Mouse (Mus musculus): Measurements from ENCODE around the gene Tns1. TPM values are rescaled to one million over a fixed set of nuclear protein-coding genes. Genes with fewer than 3 reads are reported as not detected.

The Tns1 gene
- polyA plus RNA-seq, 1 experiment, result 6.5 TPM

- peaks cover 4% of the 10 kb centered on the region for H3K4me1 ChIP-seq (ENCODE audit: control insufficient read depth, insufficient read depth, low read length)
Observed at GRCm38 (mm10) chr1:74098004-74099000, 25.9 kb downstream of the Tns1 start.

GRCm38 (mm10) chr1:74095728-74096127 lies 28.5 kb downstream of the Tns1 start:
- H3K9ac ChIP-seq (ENCODE audit: low read depth, poor library complexity, severe bottlenecking), result no peak overlapping the region
- H3K4me3 ChIP-seq (ENCODE audit: low read depth, low read length), result no peak overlapping the region
- TF ChIP-seq CTCF (IDR thresholded peaks at IDR 0.05; ENCODE audit: low read depth, low read length) (no peak), POLR2A (IDR thresholded peaks at IDR 0.05; ENCODE audit: insufficient read depth, low read length) (no peak), EP300 (IDR thresholded peaks at IDR 0.05; ENCODE audit: insufficient read depth, low read depth, low read length) (no peak)
- peaks cover 17% of the 10 kb centered on the region for H3K4me1 ChIP-seq (ENCODE audit: control insufficient read depth, insufficient read depth, low read length)
- no peak overlapping the region for H3K27ac ChIP-seq (ENCODE audit: insufficient read depth, low read length)
- no peaks in the 10 kb centered on the region for H3K9me3 ChIP-seq (replicated peaks; ENCODE audit: control insufficient read depth, insufficient read depth, low read length, poor library complexity, severe bottlenecking)
- H3K27me3 ChIP-seq (ENCODE audit: control insufficient read depth, insufficient read depth, low read length, poor library complexity, severe bottlenecking), result 0 out of 2 replicates have a peak, but pooled peaks cover 6% of the 10 kb centered on the region
- H3K36me3 ChIP-seq (ENCODE audit: control insufficient read depth, insufficient read depth, low read length, poor library complexity, severe bottlenecking), result no peaks in the 10 kb centered on the region

More at GRCm38 (mm10) chr1:74098004-74099000, 25.9 kb downstream of the Tns1 start:
- TF ChIP-seq POLR2A (IDR thresholded peaks at IDR 0.05; ENCODE audit: insufficient read depth, low read length) (no peak), CTCF (IDR thresholded peaks at IDR 0.05; ENCODE audit: low read depth, low read length) (peak; percentile 32), EP300 (IDR thresholded peaks at IDR 0.05; ENCODE audit: insufficient read depth, low read depth, low read length) (no peak)
- H3K27ac ChIP-seq (ENCODE audit: insufficient read depth, low read length), result no peak overlapping the region
- no peaks in the 10 kb centered on the region for H3K36me3 ChIP-seq (ENCODE audit: control insufficient read depth, insufficient read depth, low read length, poor library complexity, severe bottlenecking)
- H3K27me3 ChIP-seq (ENCODE audit: control insufficient read depth, insufficient read depth, low read length, poor library complexity, severe bottlenecking), result 0 out of 2 replicates have a peak, but pooled peaks cover 6% of the 10 kb centered on the region
- peak overlapping the region; percentile 27 for H3K9ac ChIP-seq (ENCODE audit: low read depth, poor library complexity, severe bottlenecking)
- H3K9me3 ChIP-seq (replicated peaks; ENCODE audit: control insufficient read depth, insufficient read depth, low read length, poor library complexity, severe bottlenecking), result no peaks in the 10 kb centered on the region
- H3K4me3 ChIP-seq (ENCODE audit: low read depth, low read length), result peak overlapping the region; percentile 72

GRCm38 (mm10) chr1:74095296-74095695 lies 29.0 kb downstream of the Tns1 start:
- no peak overlapping the region for H3K27ac ChIP-seq (ENCODE audit: insufficient read depth, low read length)
- H3K27me3 ChIP-seq (ENCODE audit: control insufficient read depth, insufficient read depth, low read length, poor library complexity, severe bottlenecking), result 0 out of 2 replicates have a peak, but pooled peaks cover 6% of the 10 kb centered on the region
- H3K36me3 ChIP-seq (ENCODE audit: control insufficient read depth, insufficient read depth, low read length, poor library complexity, severe bottlenecking), result no peaks in the 10 kb centered on the region
- H3K4me3 ChIP-seq (ENCODE audit: low read depth, low read length), result no peak overlapping the region
- peaks cover 17% of the 10 kb centered on the region for H3K4me1 ChIP-seq (ENCODE audit: control insufficient read depth, insufficient read depth, low read length)
- no peak overlapping the region for H3K9ac ChIP-seq (ENCODE audit: low read depth, poor library complexity, severe bottlenecking)
- no peak for TF ChIP-seq CTCF (IDR thresholded peaks at IDR 0.05; ENCODE audit: low read depth, low read length)
- TF ChIP-seq EP300 (IDR thresholded peaks at IDR 0.05; ENCODE audit: insufficient read depth, low read depth, low read length), result no peak
- no peak for TF ChIP-seq POLR2A (IDR thresholded peaks at IDR 0.05; ENCODE audit: insufficient read depth, low read length)
- no peaks in the 10 kb centered on the region for H3K9me3 ChIP-seq (replicated peaks; ENCODE audit: control insufficient read depth, insufficient read depth, low read length, poor library complexity, severe bottlenecking)

GRCm38 (mm10) chr1:74094497-74095270 lies 29.6 kb downstream of the Tns1 start:
- H3K4me3 ChIP-seq (ENCODE audit: low read depth, low read length), result no peak overlapping the region
- H3K4me1 ChIP-seq (ENCODE audit: control insufficient read depth, insufficient read depth, low read length), result peaks cover 19% of the 10 kb centered on the region
- H3K9ac ChIP-seq (ENCODE audit: low read depth, poor library complexity, severe bottlenecking), result no peak overlapping the region
- peak overlapping the region; percentile 12; the same call in 1 of the 2 replicates for H3K27ac ChIP-seq (ENCODE audit: insufficient read depth, low read length)
- H3K36me3 ChIP-seq (ENCODE audit: control insufficient read depth, insufficient read depth, low read length, poor library complexity, severe bottlenecking), result no peaks in the 10 kb centered on the region
- no peaks in the 10 kb centered on the region for H3K9me3 ChIP-seq (replicated peaks; ENCODE audit: control insufficient read depth, insufficient read depth, low read length, poor library complexity, severe bottlenecking)
- TF ChIP-seq EP300 (IDR thresholded peaks at IDR 0.05; ENCODE audit: insufficient read depth, low read depth, low read length) (no peak), CTCF (IDR thresholded peaks at IDR 0.05; ENCODE audit: low read depth, low read length) (no peak), POLR2A (IDR thresholded peaks at IDR 0.05; ENCODE audit: insufficient read depth, low read length) (no peak)
- 0 out of 2 replicates have a peak, but pooled peaks cover 6% of the 10 kb centered on the region for H3K27me3 ChIP-seq (ENCODE audit: control insufficient read depth, insufficient read depth, low read length, poor library complexity, severe bottlenecking)

- H3K4me3 ChIP-seq (ENCODE audit: low read depth, low read length), result no peak overlapping the region
- H3K9me3 ChIP-seq (replicated peaks; ENCODE audit: control insufficient read depth, insufficient read depth, low read length, poor library complexity, severe bottlenecking), result no peaks in the 10 kb centered on the region
- no peaks in the 10 kb centered on the region for H3K36me3 ChIP-seq (ENCODE audit: control insufficient read depth, insufficient read depth, low read length, poor library complexity, severe bottlenecking)
- no peak for TF ChIP-seq POLR2A (IDR thresholded peaks at IDR 0.05; ENCODE audit: insufficient read depth, low read length)
- no peak for TF ChIP-seq EP300 (IDR thresholded peaks at IDR 0.05; ENCODE audit: insufficient read depth, low read depth, low read length)
- TF ChIP-seq CTCF (IDR thresholded peaks at IDR 0.05; ENCODE audit: low read depth, low read length), result no peak
- no peak overlapping the region for H3K9ac ChIP-seq (ENCODE audit: low read depth, poor library complexity, severe bottlenecking)
- H3K4me1 ChIP-seq (ENCODE audit: control insufficient read depth, insufficient read depth, low read length), result peaks cover 19% of the 10 kb centered on the region
- no peak overlapping the region for H3K27ac ChIP-seq (ENCODE audit: insufficient read depth, low read length)
- 0 out of 2 replicates have a peak, but pooled peaks cover 2% of the 10 kb centered on the region for H3K27me3 ChIP-seq (ENCODE audit: control insufficient read depth, insufficient read depth, low read length, poor library complexity, severe bottlenecking)
Observed at GRCm38 (mm10) chr1:74093447-74093846, 30.8 kb downstream of the Tns1 start.

All from ES-Bruce4 (cell line).